Mouse (Mus musculus) left cerebral cortex, postnatal 14 days (tissue): ENCODE data around the gene Tgtp1. TPM values are rescaled to one million over a fixed set of nuclear protein-coding genes. Genes with fewer than 3 reads are reported as not detected.
"Not testable (repeated sequence)": the region's sequence is repeated elsewhere in the genome, so short reads cannot be mapped to it uniquely, and the experiment has no call there.

Experiments used
- DNase-seq, 2 experiments: peaks; one replicate each; pipeline ENCODE4 v3.0.0; 2021 to 2022; ENCODE audit warnings: low spot score in 2 of 2, mixed read lengths in 1 of 2
- intact Hi-C: fragments of 180-260 bp; cut with DNase I; formaldehyde crosslinking; loops from one replicate; pipeline ENCODE4 v1.15.1; 2025
- long read RNA-seq, 2 experiments: library from polyadenylated mRNA; stranded (forward); transcript quantifications; one replicate each; pipeline ENCODE4 v2.0.0; 2021
- total RNA-seq, 2 experiments: library from RNA; stranded (reverse); gene quantifications; 2 replicates each; pipeline ENCODE4 v1.2.3; 2021

Tgtp1 gene
- not detected for total RNA-seq
- long read RNA-seq, experiment 1: 0 reads
- long read RNA-seq, experiment 2: 0 reads

GRCm38 (mm10) chr11:48994018-48994417 is at the start of gene Tgtp1:
TSS of gene Tgtp1 (minus strand) at chr11:48994172.
- DNase-seq, intact Hi-C loops: not testable (repeated sequence)

- intact Hi-C loops, DNase-seq: not testable (repeated sequence)
These were observed 18.1 kb upstream of the Tgtp1 start for GRCm38 (mm10) chr11:49012074-49012473.

GRCm38 (mm10) chr11:49006785-49007184 is 12.8 kb upstream of the Tgtp1 start:
- intact Hi-C loops, DNase-seq: not testable (repeated sequence)

- intact Hi-C loops, DNase-seq: not testable (repeated sequence)
These were observed 12.3 kb upstream of the Tgtp1 start for GRCm38 (mm10) chr11:49006317-49006716.

DNA sequence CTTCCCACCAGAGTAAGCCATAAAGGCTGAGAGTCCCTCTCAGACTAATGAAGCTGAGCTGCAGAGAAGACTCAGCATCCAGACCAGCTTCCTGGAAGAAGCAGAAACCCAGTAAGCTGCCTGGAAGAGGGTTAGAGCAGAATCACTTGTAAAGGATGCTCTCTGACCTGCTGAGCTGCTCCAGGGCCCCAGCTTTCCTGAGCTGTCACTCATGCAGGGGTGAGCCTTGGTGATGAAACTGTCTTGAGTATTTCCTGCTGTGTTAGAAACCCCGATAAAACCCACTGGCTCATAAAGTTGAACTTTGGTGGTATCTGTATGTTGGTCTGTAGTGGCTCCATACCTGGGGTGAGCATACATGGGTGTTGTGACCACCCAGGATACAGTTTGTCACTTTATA is 6.4 kb upstream of the Tgtp1 start:
- intact Hi-C loops, DNase-seq: not testable (repeated sequence)

DNA sequence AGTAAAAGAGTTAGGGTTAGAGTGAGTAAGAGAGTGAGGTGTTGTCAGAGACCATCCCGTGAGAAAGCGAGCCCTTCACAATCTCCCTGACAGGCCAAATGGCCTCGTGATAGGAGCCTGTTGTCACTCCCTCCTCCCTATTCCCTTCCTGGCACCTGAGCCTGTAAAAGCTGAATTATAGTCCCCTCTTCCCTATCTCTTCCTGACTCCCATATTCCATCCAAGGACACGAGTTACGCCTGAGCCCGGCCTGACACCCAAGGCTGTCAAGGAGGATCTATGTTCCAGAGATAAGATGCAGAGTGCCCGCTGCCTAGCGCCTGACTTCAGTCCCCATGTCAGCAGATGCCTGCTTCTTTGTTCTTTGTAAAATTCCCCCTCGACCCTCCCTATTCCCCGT is 676 bp downstream of the Tgtp1 start:
- intact Hi-C loops, DNase-seq: not testable (repeated sequence)

- intact Hi-C loops, DNase-seq: not testable (repeated sequence)
These were observed 2.0 kb downstream of the Tgtp1 start, which contains the start of gene Gm12185 for GRCm38 (mm10) chr11:48991740-48992520. TSS of gene Gm12185 (minus strand) at chr11:48992226.

DNA sequence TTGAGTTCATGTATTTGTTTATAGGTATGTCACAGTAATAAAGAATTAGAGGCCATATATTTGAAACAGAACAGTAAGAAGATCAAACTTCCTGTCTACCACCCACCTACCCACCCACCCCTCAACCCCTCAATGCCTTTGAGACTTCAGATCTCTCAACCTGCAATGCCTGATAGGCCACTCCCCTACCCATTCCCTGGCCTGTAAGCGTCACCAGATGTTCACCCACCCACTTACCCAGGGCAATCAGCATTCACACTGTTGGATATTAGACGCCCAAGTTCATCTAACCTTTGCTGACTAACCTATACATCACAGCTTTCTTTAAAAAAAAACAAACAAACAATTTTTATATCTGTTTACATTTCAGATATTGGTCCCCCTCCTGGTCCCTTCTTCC is 4.0 kb downstream of the Tgtp1 start:
- intact Hi-C loops, DNase-seq: not testable (repeated sequence)

DNA sequence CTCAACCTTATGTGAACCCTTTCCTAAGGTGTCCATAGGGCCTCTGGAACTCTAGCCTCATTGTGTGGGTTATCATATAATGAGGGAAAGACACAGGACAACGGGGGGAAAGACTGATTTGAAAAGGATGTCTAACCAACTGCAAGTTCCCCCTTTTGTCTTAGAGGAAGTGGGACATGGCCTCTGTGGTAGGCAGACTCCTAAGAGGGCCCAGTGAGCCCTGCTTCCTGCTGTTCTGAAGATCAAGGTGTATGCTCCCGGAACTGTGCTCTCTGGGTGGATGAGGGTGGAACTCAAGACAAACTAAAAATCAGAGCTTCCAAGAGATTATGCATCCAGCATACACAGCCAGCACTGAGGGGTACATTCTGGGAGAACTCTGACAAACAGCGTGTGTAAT is 5.8 kb downstream of the Tgtp1 start:
- DNase-seq, intact Hi-C loops: not testable (repeated sequence)

GRCm38 (mm10) chr11:48982848-48983247 is 11.1 kb downstream of the Tgtp1 start:
- intact Hi-C loops, DNase-seq: not testable (repeated sequence)

DNA sequence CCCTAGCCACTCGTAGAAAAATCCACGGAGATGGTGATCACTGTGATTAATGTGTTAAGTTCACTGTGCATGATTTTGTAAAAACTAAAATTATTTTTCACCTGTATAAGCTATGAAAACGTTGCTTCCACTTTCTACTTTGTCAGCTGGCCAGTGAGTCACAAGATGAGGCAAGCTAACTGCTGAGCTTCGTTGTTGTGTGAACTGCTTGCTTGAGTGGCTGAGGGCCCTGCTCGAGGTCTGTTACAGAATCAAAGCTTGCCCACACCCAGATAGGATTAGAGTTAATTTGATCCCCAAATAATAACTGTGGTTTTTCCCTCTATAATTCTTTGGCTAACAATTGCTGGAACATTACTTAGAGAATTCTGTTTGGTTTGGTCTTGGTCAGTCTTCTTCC is 13.9 kb downstream of the Tgtp1 start:
- intact Hi-C loops, DNase-seq: not testable (repeated sequence)

DNA sequence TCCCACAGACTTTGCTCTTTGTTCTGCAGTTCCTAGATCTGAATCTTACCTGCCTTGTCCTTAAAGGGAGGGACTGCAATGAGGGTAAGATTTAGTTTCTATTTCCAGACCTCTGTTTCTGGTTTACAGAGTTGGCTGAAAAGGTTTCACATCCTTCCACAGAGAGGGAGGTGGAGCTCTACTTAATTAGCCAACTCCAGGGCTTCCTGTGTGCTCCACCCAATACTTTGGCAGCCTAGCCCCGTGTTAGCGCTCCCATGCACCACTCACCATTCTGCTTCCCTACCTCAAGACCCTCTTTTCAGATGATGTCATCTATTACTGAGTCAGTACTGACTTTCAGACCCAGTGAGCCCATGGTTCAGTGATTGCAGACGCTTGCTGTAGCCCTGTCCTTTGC is 14.7 kb downstream of the Tgtp1 start, which contains the start of gene 9930111J21Rik1:
Gene 9930111J21Rik1 (minus strand): TSS at position 148 of the 400 bp plus-strand sequence.
- intact Hi-C loops, DNase-seq: not testable (repeated sequence)

DNA sequence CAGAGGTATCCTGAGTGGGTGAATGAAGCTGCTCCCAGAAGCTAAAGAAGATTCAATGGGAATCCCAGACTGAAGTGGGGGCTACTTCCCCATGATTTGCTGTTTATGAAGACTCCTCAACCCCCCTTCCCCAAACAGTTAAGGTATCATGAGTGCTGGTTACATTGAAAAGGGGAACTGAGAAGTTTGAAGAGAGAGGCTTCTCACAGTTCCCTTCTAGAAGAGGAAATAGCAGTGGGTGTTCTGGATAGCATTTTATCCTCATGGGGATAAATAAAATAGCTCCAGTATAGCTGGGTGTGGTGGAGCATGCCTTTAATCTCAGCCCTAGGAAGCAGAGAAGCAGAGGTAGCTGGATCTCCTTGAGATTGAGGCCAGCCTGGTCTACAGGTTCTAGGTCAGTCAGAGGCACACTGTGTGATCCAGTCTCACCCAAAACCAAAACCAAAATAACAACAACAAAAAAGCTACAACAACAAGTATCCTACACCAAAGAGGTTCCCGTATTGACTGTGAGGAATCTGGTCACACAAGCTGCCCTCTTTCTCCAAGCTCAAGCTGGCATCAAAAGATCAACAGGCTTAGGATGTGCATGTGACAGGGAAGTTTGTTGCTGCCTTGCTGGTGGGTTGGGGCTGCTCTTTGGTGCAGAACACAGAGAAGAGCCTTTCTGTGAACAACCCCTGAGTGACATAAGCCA is 15.6 kb downstream of the Tgtp1 start, which contains the start of gene Olfr56:
Gene Olfr56 (plus strand): TSS at position 650 of the 700 bp plus-strand sequence.
- DNase-seq, intact Hi-C loops: not testable (repeated sequence)

GRCm38 (mm10) chr11:48974686-48975085 is 19.3 kb downstream of the Tgtp1 start:
- intact Hi-C loops, DNase-seq: not testable (repeated sequence)

DNA sequence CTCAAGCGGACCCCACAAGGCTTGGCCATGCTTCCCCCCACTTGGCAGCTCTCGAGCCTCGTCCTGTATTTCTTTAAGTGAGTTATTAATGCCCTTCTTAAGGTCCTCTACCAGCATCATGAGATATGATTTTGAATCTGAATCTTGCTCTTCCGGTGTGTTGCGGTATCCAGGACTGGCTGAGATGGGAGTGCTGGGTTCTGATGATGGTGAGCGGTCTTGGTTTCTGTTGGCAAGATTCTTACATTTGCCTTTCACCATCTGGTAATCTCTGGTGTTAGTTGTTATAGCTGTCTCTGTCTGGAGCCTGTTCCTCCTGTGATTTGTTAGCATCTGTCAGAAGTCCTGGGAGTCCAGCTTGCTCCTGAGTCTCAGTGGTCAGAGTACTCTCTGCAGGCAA is 47.9 kb downstream of the Tgtp1 start, which contains the start of gene Psme2b:
Gene Psme2b (minus strand): TSS at position 101 of the 400 bp plus-strand sequence.
- DNase-seq, intact Hi-C loops: not testable (repeated sequence)

DNA sequence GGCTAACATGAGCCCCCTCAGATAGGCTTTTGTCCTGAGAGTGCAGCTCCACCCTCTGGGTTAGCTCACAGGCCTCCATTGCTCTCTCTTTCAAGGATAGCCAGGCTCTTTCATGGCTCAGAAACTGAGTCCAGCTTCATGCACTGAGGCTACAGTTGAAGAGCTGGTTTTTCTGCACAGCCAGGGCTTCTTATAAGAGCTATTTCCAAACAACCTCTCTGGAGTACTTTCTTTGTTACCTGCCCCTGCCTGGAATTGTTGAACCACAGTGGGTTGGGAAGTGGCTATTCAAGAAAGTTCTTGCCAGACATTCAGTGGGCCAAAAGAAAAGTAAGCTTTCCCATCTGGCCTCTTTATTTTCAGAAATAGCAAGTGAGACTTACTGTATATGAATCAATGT is 54.7 kb downstream of the Tgtp1 start:
- DNase-seq, intact Hi-C loops: not testable (repeated sequence)
